In the genomic region with DNA sequence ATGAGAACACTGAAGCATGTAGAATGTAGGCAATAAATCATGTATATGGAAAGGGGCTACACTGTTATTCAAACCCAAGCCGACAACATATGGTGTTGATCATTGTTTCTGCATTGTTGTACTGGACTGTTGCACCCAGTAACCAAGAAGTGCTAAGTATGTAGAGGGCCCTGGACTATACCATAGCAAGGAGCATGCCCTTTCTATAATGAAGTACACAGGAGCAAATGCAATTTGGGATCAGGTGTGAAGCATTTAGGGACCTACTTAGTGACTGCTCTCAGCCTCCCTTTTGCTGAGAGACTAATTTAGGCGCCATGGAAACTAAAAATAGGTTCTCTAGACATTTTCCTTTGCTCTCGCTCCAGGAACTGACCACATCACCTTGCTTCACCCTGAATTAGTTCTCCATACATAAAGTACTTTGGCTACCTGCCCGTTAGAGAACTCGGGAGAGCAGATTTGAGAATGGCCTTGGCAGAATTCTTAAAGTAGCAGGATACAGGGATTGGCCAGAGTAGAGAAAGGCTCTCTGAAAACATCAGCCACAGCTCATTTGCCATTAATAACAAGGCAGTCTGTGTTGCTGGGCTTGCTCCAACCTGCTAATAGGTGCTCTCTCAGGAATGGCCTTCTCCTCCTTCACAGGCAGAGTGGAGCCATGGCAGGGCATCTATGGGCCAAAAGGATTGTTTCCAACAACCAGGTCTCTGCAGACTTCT, we compare ENCODE assay signal across 30 mouse cellular contexts. TPM values are rescaled to one million over a fixed set of nuclear protein-coding genes. Genes with fewer than 3 reads are reported as not detected.
DNase-seq lines count a peak whose midpoint lies in the region; ATAC-seq lines count a peak whose summit lies in the region.
"Had no signal": no experiment of that assay in that cellular context is flagged by ENCODE, and none has a peak within 500 bp of the region (broad histone marks: within the 10 kb centered on the region; RNA-seq: fewer than 3 reads in every experiment).

No protein-coding gene starts in this region.

- intact Hi-C loops in heart, postnatal 25 days (cut with DNase I), result no loop called here

- no peaks in the 10 kb centered on the region for H3K9me3 ChIP-seq in hindbrain, embryonic 14.5 days (ENCODE audit: control insufficient read depth, low read length)
- H3K9me3 ChIP-seq: intestine, embryonic 15.5 days; liver, embryonic 13.5 days; midbrain, embryonic 10.5 days; neural tube, embryonic 13.5 days had no signal

- no peaks in the 10 kb centered on the region for H3K27me3 ChIP-seq in hindbrain, embryonic 14.5 days (ENCODE audit: control insufficient read depth, insufficient read depth, low read length)
- H3K27me3 ChIP-seq: intestine, embryonic 15.5 days; liver, embryonic 13.5 days; neural tube, embryonic 13.5 days; Patski had no signal

- no peak overlapping the region for H3K27ac ChIP-seq in hindbrain, embryonic 14.5 days
- H3K27ac ChIP-seq: intestine, embryonic 15.5 days; left cerebral cortex, adult 2 months; liver, embryonic 13.5 days; macrophage; midbrain, embryonic 10.5 days; neural tube, embryonic 13.5 days; stomach, postnatal 0 days had no signal

- DNase-seq in cerebellum, postnatal 14 days, result peak; percentile 1 to 10
- no peak for DNase-seq in cerebellum, adult 11 months
- DNase-seq in heart, adult 18-20 months, result peak; percentile 1 to 8
- no peak for DNase-seq in heart, postnatal 25 days (ENCODE audit: low spot score)
- DNase-seq in kidney, adult 9 months, result peak; percentile 2
- DNase-seq in kidney, postnatal 14 days, result no peak
- no peak for DNase-seq in hindbrain, embryonic 14.5 days (ENCODE audit: low spot score)
- no peak for DNase-seq in gastrocnemius, adult 8-10 months (ENCODE audit: low spot score in 2 of 2)
- DNase-seq: adrenal gland, adult 8-10 months; cerebellum, postnatal 36 days; gastrocnemius, postnatal 14 days; heart, postnatal 14 days; kidney, postnatal 36 days; layer of hippocampus, adult 9-11 months; left cerebral cortex, postnatal 4 days; liver, embryonic 13.5 days; right cerebral cortex, adult 18-20 months had no signal

- ATAC-seq in hindbrain, embryonic 14.5 days (ENCODE audit: low FRiP score), result peak; percentile 34; the same call in 1 of the 2 replicates
- ATAC-seq: CD4-positive, CD25-positive, alpha-beta regulatory T cell, adult 4 months; intestine, embryonic 15.5 days; Patski had no signal

- no peak overlapping the region for H3K4me3 ChIP-seq in hindbrain, embryonic 14.5 days (replicated peaks; ENCODE audit: low read length)
- H3K4me3 ChIP-seq: intestine, embryonic 15.5 days; left cerebral cortex, adult 2 months; liver, embryonic 13.5 days; midbrain, embryonic 10.5 days; neural tube, embryonic 13.5 days had no signal

- H3K36me3 ChIP-seq in hindbrain, embryonic 14.5 days (replicated peaks; ENCODE audit: control insufficient read depth, insufficient read depth), result no peaks in the 10 kb centered on the region
- H3K36me3 ChIP-seq: intestine, embryonic 15.5 days; liver, embryonic 13.5 days; midbrain, embryonic 10.5 days; neural tube, embryonic 13.5 days had no signal

- H3K9ac ChIP-seq in hindbrain, embryonic 14.5 days, result no peak overlapping the region
- H3K9ac ChIP-seq: intestine, embryonic 15.5 days; liver, embryonic 13.5 days; neural tube, embryonic 13.5 days had no signal

- no peak overlapping the region for H3K4me2 ChIP-seq in hindbrain, embryonic 14.5 days (replicated peaks)
- H3K4me2 ChIP-seq: intestine, embryonic 15.5 days; liver, embryonic 13.5 days; neural tube, embryonic 13.5 days had no signal

- no peaks in the 10 kb centered on the region for H3K4me1 ChIP-seq in hindbrain, embryonic 14.5 days (replicated peaks; ENCODE audit: control insufficient read depth, insufficient read depth, low read length)
- H3K4me1 ChIP-seq: intestine, embryonic 15.5 days; liver, embryonic 13.5 days; midbrain, embryonic 10.5 days; neural tube, embryonic 13.5 days had no signal

- WGBS in hindbrain, embryonic 14.5 days, result 80% methylated on average over 5 of the region's 5 CpGs

RNA-seq across cellular contexts. Expression of gene Cntnap5a, which starts 26.1 kb away (rescaled TPM):
- under 1 TPM in 1 of 2 experiments, not detected in 1; 0.02 TPM for total RNA-seq in heart, adult 18-20 months (2021)
- total RNA-seq in heart, postnatal 25 days (2021), result not detected
- 2.5 TPM in 2 replicates for polyA plus RNA-seq in hindbrain, embryonic 14.5 days (2014; fragmentation: Nextera tagmentation; extraction: Ambion mirVana)
- not detected for total RNA-seq in gastrocnemius, adult 8-10 months (2022)
- total RNA-seq: ES-E14; heart, adult 8-10 months; heart, postnatal 14 days; monocyte, adult 5-6 weeks had no signal
- polyA plus RNA-seq: CD4-positive, CD25-positive, alpha-beta regulatory T cell, adult 4 months; liver, embryonic 13.5 days; lung, embryonic 16.5 days; macrophage; Patski; thymus, postnatal 0 days had no signal

Comparison
In these comparisons a context has a peak if more than half of its experiments do, and no peak if none do; other contexts are left out.
1. DNase-seq: peak in cerebellum, postnatal 14 days (2 of 2), heart, adult 18-20 months (2 of 2) and kidney, adult 9 months (single experiment); none in cerebellum, adult 11 months (single experiment), heart, postnatal 25 days (single experiment), kidney, postnatal 14 days (single experiment), hindbrain, embryonic 14.5 days (single experiment) and gastrocnemius, adult 8-10 months (0 of 2).